Mouse (Mus musculus) adrenal gland, adult 8-10 months (tissue): ENCODE measurements around the gene Zbtb32. TPM values are rescaled to one million over a fixed set of nuclear protein-coding genes. Genes with fewer than 3 reads are reported as not detected.

Experiments used
- DNase-seq: peaks from one replicate; pipeline ENCODE4 v3.0.0; 2022
- total RNA-seq, 4 experiments: library from RNA; stranded (reverse); gene quantifications; 2 replicates each; pipeline ENCODE4 v1.2.4; 2022

Zbtb32 gene
- 1 to 10 TPM in 1 of 4 experiments, under 1 TPM in 1, not detected in 2; 0.73 to 1.8 TPM for total RNA-seq

GRCm38 (mm10) chr7:30598786-30599185, at the start of gene Zbtb32:
Gene Zbtb32 (minus strand): TSS chr7:30598909.
- DNase-seq, result no peak

- DNase-seq, result no peak
Measured at GRCm38 (mm10) chr7:30639083-30639482, 40.4 kb upstream of the Zbtb32 start.

- no peak for DNase-seq
Measured at GRCm38 (mm10) chr7:30636395-30636794, 37.7 kb upstream of the Zbtb32 start.

GRCm38 (mm10) chr7:30635752-30636151, 37.0 kb upstream of the Zbtb32 start, which contains the start of gene Etv2:
Gene Etv2 (minus strand): TSS chr7:30635852.
- no peak for DNase-seq

GRCm38 (mm10) chr7:30634621-30635020, 35.9 kb upstream of the Zbtb32 start:
- no peak for DNase-seq

GRCm38 (mm10) chr7:30633762-30634412, 35.2 kb upstream of the Zbtb32 start:
- DNase-seq, result no peak

GRCm38 (mm10) chr7:30629013-30629412, 30.3 kb upstream of the Zbtb32 start:
- no peak for DNase-seq

- no peak for DNase-seq
Measured at GRCm38 (mm10) chr7:30626647-30627046, 27.9 kb upstream of the Zbtb32 start.

GRCm38 (mm10) chr7:30625530-30626384, 27.0 kb upstream of the Zbtb32 start, which contains the start of gene Cox6b1:
Gene Cox6b1 (minus strand): TSS chr7:30626151.
- peak; percentile 83 for DNase-seq

- no peak for DNase-seq
Measured at GRCm38 (mm10) chr7:30619202-30619601, 20.5 kb upstream of the Zbtb32 start.

- DNase-seq, result no peak
Measured at GRCm38 (mm10) chr7:30618658-30619057, 19.9 kb upstream of the Zbtb32 start.

GRCm38 (mm10) chr7:30615049-30615760, 16.5 kb upstream of the Zbtb32 start:
- peak; percentile 68 for DNase-seq

- no peak for DNase-seq
Measured at GRCm38 (mm10) chr7:30614454-30614853, 15.7 kb upstream of the Zbtb32 start.

- no peak for DNase-seq
Measured at GRCm38 (mm10) chr7:30613529-30614112, 14.9 kb upstream of the Zbtb32 start.

GRCm38 (mm10) chr7:30612654-30613402, 14.1 kb upstream of the Zbtb32 start, which contains the start of gene Upk1a:
Gene Upk1a (minus strand): TSS chr7:30612847.
- no peak for DNase-seq

- DNase-seq, result no peak
Measured at GRCm38 (mm10) chr7:30610043-30610442, 11.3 kb upstream of the Zbtb32 start.

GRCm38 (mm10) chr7:30608476-30608875, 9.8 kb upstream of the Zbtb32 start:
- no peak for DNase-seq

- no peak for DNase-seq
Measured at GRCm38 (mm10) chr7:30607706-30608309, 9.1 kb upstream of the Zbtb32 start.

- DNase-seq, result no peak
Measured at GRCm38 (mm10) chr7:30604944-30605343, 6.2 kb upstream of the Zbtb32 start.

- DNase-seq, result no peak
Measured at GRCm38 (mm10) chr7:30604424-30604823, 5.7 kb upstream of the Zbtb32 start.

GRCm38 (mm10) chr7:30602583-30602982, 3.9 kb upstream of the Zbtb32 start:
- DNase-seq, result no peak
